Mouse (Mus musculus) spleen, adult 10 weeks (tissue): ENCODE measurements around the gene Fignl2. TPM values are rescaled to one million over a fixed set of nuclear protein-coding genes. Genes with fewer than 3 reads are reported as not detected.

Experiments
- polyA plus RNA-seq: library from polyadenylated mRNA; stranded (reverse); fragments of 350-450 nt; fragmentation: Illumina TruSeq; extraction: RNeasy Lipid Tissue Mini Kit (QIAGEN cat#74804); gene quantifications from one replicate; pipeline ENCODE4 v1.2.3, GENCODE M21; 2015; ENCODE audit warnings: low replicate concordance; ENCODE audit not compliant: insufficient read depth

The Fignl2 gene
- 1.5 TPM for polyA plus RNA-seq

GRCm38 (mm10) chr15:101077813-101078730, at the start of gene Fignl2:
Gene Fignl2 (minus strand): TSS chr15:101078567.

DNA sequence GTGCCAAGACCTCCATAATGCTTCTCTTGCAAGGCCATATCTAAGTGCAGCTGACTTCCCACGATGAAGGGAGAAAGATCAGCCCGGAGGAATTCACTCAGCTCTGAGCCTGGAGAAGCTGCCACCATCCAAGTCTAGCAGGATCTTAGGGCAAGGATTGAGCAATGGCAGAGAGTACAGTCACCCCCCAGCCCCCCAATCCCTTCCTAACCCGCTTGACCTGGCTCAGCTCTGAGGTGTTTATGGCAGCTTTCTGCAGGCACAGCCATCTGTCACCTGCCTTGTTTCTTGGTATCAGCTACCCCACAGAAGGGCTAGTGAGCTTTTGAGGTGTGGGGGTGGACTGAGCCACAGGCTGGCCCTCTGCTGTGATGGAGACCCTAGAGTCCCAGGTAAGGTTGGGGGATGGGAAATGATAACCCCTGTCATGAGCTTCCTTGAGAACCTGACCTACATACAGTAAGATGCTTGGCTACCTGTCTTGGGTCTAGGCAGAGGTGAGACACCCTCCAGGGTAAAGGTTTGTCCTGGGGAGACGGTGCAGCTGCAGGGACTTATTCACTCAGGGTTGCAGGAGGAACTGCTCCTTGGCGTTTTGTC, 37.2 kb upstream of the Fignl2 start, which contains the start of gene Ankrd33:
Ankrd33 (plus strand) TSS at position 245 of the 600 bp plus-strand sequence.

DNA sequence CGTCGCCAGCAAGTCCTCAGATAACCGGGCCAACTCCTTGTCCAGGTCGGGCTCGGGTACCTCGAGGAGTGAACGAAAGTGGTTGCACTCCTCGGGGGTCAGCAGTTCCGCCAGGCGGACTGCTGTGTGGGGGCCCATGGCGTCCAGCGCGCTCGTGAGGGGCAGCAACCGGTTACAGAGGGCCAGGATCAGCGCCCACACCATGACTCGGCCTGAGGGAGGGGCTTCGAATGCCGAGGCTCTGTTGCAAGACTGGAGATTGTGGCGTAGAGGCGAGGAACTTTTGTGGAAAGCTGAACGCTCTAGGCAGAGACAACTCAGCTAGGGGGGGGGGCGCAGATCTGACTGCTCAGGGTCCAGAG, 31.2 kb downstream of the Fignl2 start, which contains the start of gene Gm47841:
Gm47841 (minus strand) TSS at position 204 of the 362 bp plus-strand sequence.

Other genes starting within 250 kb of the Fignl2 start
- 2.2 TPM for gene Scn8a, start 208.7 kb downstream of the Fignl2 start, polyA plus RNA-seq
- not detected for gene Gm47841, start 31.2 kb downstream of the Fignl2 start, polyA plus RNA-seq
- not detected for gene Ankrd33, start 37.2 kb upstream of the Fignl2 start, polyA plus RNA-seq
- gene Acvrl1, start 50.0 kb upstream of the Fignl2 start, polyA plus RNA-seq: 10.7 TPM
- 15.0 TPM for gene Acvr1b, start 95.5 kb upstream of the Fignl2 start, polyA plus RNA-seq
- gene Grasp, start 145.6 kb upstream of the Fignl2 start, polyA plus RNA-seq: 1.1 TPM
- gene Nr4a1, start 175.7 kb upstream of the Fignl2 start, polyA plus RNA-seq: 30.7 TPM
- 6.4 TPM for gene Atg101, start 205.7 kb upstream of the Fignl2 start, polyA plus RNA-seq
- gene 6030408B16Rik, start 214.6 kb upstream of the Fignl2 start, polyA plus RNA-seq: not detected